Mouse (Mus musculus): ENCODE measurements at regions not wholly inside any gene's neighbourhood (a gene's known extent, or its start where the extent isn't known, plus 50 kb on each side); places are given as distances from the start of the nearest gene placed in this dataset.

GRCm38 (mm10) chr2:144161852-144162251 is 108.6 kb upstream of the Mgme1 start:
- TF ChIP-seq MAFK (IDR thresholded peaks at IDR 0.05; ENCODE audit: insufficient read depth, low read depth, low read length), result no peak
- TF ChIP-seq ZC3H11A (IDR thresholded peaks at IDR 0.05; ENCODE audit: borderline replicate concordance, low read depth, low read length), result no peak
- no peak for TF ChIP-seq ZNF384 (IDR thresholded peaks at IDR 0.05; ENCODE audit: low read depth, low read length)
- TF ChIP-seq CHD2 (IDR thresholded peaks at IDR 0.05; ENCODE audit: low read depth, low read length), result no peak

Data from ES-E14 (cell line).